Mouse (Mus musculus): ENCODE measurements at regions not wholly inside any gene's neighbourhood (a gene's known extent, or its start where the extent isn't known, plus 50 kb on each side); places are given as distances from the start of the nearest gene placed in this dataset.
"Not testable (repeated sequence)": the region's sequence is repeated elsewhere in the genome, so short reads cannot be mapped to it uniquely, and the experiment has no call there.

DNA sequence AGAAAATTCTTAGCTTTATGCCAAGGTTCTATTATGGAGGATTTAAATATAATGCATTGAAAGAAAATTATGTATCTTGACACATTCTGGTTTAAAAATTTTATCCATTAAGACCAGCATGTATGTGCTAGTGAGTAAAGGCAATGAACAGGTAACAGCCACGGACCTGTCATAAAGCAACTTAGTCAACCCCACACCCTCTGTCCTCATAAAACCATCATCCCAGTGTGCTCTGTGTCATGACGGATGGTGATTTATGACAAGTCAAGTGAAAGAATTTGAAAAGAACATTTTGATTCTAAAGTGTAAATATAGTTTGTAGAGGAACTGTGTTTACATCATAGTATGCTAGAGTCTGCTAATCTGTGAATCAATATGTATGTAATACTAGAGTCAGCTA, 946.3 kb upstream of the Cypt12 start:
- no peak for DNase-seq

- peak; percentile 64 to 75 for DNase-seq
These were observed 945.1 kb upstream of the Cypt12 start for GRCm38 (mm10) chr3:17003136-17003535.

DNA sequence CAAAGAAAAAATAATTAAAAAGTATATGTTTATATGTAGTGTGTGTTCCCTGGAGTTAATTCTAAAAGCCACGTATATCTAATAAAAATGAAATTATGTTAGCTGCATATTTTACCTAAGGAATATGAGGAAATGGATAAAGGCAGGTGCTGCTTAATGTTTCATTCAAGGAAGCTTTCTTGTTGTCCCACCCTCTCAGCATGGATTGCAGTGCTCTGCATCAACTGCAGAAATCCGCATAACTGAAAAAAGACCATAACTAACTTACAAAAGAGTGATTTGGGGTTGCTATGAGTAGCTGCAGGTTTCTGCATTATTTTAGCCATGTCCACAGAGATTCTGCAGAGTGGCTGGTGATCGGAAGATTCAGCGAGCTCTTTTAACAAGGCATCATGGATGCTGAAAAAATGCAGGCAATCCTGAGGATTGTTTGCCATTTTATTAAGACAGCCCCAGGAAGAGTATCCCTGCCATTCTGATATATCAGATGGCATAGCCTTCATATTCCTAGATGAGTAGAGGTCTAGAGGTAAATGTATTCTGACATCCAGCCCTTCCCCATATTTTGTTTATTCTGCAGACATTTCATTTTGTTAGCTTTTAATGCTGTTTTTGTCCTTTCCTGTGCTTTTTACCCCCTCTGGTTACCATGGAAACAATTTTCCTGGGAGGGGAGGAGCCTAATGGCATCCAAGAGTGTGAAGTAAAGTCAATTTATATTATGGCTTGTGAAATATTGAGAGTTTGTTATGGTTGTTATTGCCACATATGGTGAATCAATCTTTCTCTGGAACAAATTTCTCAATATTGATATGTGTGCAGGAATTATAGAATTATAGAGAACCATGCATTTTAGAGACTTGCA, 933.8 kb upstream of the Cypt12 start:
- no peak for DNase-seq

GRCm38 (mm10) chr3:17050811-17051210, 897.4 kb upstream of the Cypt12 start:
- no peak for DNase-seq

GRCm38 (mm10) chr3:17058381-17058780, 889.8 kb upstream of the Cypt12 start:
- not testable (repeated sequence) for DNase-seq

- not testable (repeated sequence) for DNase-seq
These were observed 841.9 kb upstream of the Cypt12 start for GRCm38 (mm10) chr3:17106261-17106660.
